Mouse (Mus musculus): ENCODE measurements at regions not wholly inside any gene's neighbourhood (a gene's known extent, or its start where the extent isn't known, plus 50 kb on each side); places are given as distances from the start of the nearest gene placed in this dataset.

GRCm38 (mm10) chr2:77337786-77338406 lies 57.5 kb upstream of the Sestd1 start:
- DNase-seq (ENCODE audit: low read depth, low spot score), result no peak
- Histone ChIP-seq H3K4me3 (ENCODE audit: control insufficient read depth in 1 of 2, insufficient read depth in 1 of 2, low read depth in 2 of 2, low read length in 2 of 2) (no peak overlapping the region), H3K27me3 (ENCODE audit: control insufficient read depth in 1 of 2, insufficient read depth in 2 of 2, low read length in 2 of 2) (no peaks in the 10 kb centered on the region), H3K4me1 (ENCODE audit: control insufficient read depth in 1 of 2, insufficient read depth in 2 of 2, low read length in 2 of 2) (no peaks in the 10 kb centered on the region), H3K9me3 (replicated peaks; ENCODE audit: insufficient read depth, low read length) (no peaks in the 10 kb centered on the region), H3K27ac (ENCODE audit: control insufficient read depth, low read depth, low read length) (no peak overlapping the region), H3K79me2 (ENCODE audit: control insufficient read depth, insufficient read depth, low read length, poor library complexity) (no peaks in the 10 kb centered on the region), H3K36me3 (ENCODE audit: control insufficient read depth in 1 of 2, insufficient read depth in 2 of 2, low read length in 2 of 2) (no peaks in the 10 kb centered on the region), H3K9ac (ENCODE audit: control insufficient read depth, low read depth, low read length, poor library complexity, severe bottlenecking) (no peak overlapping the region)
- TF ChIP-seq MYB (IDR thresholded peaks at IDR 0.05; ENCODE audit: low read depth, low read length) (no peak), TCF12 (IDR thresholded peaks at IDR 0.05; ENCODE audit: low read depth, low read length) (no peak), TBP (IDR thresholded peaks at IDR 0.05; ENCODE audit: low read depth, low read length) (no peak), POLR2AphosphoS2 (IDR thresholded peaks at IDR 0.05; ENCODE audit: low read length) (no peak), CTCF (IDR thresholded peaks at IDR 0.05 in 2 of 3, conservative IDR thresholded peaks at IDR 0.05 in 1 of 3; ENCODE audit: control insufficient read depth in 1 of 3, insufficient read depth in 1 of 3, low read depth in 2 of 3, low read length in 3 of 3, poor library complexity in 1 of 3, severe bottlenecking in 1 of 3) (no peak), ZMIZ1 (IDR thresholded peaks at IDR 0.05; ENCODE audit: low read depth, low read length) (no peak), ZC3H11A (IDR thresholded peaks at IDR 0.05; ENCODE audit: low read depth, low read length) (no peak), SIN3A (IDR thresholded peaks at IDR 0.05; ENCODE audit: low read length) (no peak), POLR2A (IDR thresholded peaks at IDR 0.05; ENCODE audit: control insufficient read depth in 1 of 2, insufficient read depth in 1 of 2, low read depth in 1 of 2, low read length in 2 of 2, poor library complexity in 1 of 2) (no peak), ELF1 (IDR thresholded peaks at IDR 0.05; ENCODE audit: low read depth, low read length) (no peak), MAFK (IDR thresholded peaks at IDR 0.05; ENCODE audit: borderline replicate concordance, low read depth, low read length) (no peak), ZNF384 (IDR thresholded peaks at IDR 0.05; ENCODE audit: low read depth, low read length) (no peak), CHD2 (IDR thresholded peaks at IDR 0.05; ENCODE audit: low read length) (no peak), E2F4 (IDR thresholded peaks at IDR 0.05; ENCODE audit: borderline replicate concordance, low read depth, low read length) (no peak), MXI1 (IDR thresholded peaks at IDR 0.05; ENCODE audit: low read depth, low read length) (no peak)

DNA sequence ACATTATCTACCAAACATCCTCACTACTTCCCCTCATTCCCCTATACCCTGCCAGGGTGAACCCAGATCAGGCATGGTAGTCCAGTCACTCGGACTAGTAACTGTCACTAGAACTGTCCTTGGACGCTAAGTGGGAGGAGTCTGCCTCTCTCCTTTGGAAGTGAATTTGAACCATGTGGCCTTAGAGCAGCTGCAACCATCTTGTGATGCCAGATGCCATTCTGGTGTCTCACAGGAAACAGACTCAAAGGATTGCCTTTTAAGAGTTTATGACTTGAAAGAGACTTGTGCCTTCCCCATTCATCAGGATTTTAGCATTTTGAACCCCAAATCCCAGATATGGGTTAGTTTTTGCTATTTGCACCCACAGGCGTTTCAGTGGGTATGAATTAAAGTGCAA lies 56.9 kb upstream of the Sestd1 start:
- no peaks in the 10 kb centered on the region for H3K4me1 ChIP-seq (ENCODE audit: control insufficient read depth in 1 of 2, insufficient read depth in 2 of 2, low read length in 2 of 2)
- H3K27ac ChIP-seq (ENCODE audit: control insufficient read depth, low read depth, low read length), result no peak overlapping the region
- no peak for DNase-seq (ENCODE audit: low read depth, low spot score)
- TF ChIP-seq BHLHE40 (IDR thresholded peaks at IDR 0.05; ENCODE audit: borderline replicate concordance, low read depth, low read length) (no peak), CHD2 (IDR thresholded peaks at IDR 0.05; ENCODE audit: low read length) (no peak), POLR2A (IDR thresholded peaks at IDR 0.05; ENCODE audit: control insufficient read depth in 1 of 2, insufficient read depth in 1 of 2, low read depth in 1 of 2, low read length in 2 of 2, poor library complexity in 1 of 2) (no peak), ETS1 (IDR thresholded peaks at IDR 0.05; ENCODE audit: low read depth, low read length) (no peak), MAZ (IDR thresholded peaks at IDR 0.05; ENCODE audit: low read depth, low read length) (no peak), RCOR1 (IDR thresholded peaks at IDR 0.05; ENCODE audit: low read depth, low read length) (no peak), SMC3 (IDR thresholded peaks at IDR 0.05; ENCODE audit: low read depth, low read length) (no peak), MYB (IDR thresholded peaks at IDR 0.05; ENCODE audit: low read depth, low read length) (no peak), ZC3H11A (IDR thresholded peaks at IDR 0.05; ENCODE audit: low read depth, low read length) (no peak), USF2 (IDR thresholded peaks at IDR 0.05; ENCODE audit: borderline replicate concordance in 1 of 2, insufficient read depth in 1 of 2, low read depth in 1 of 2, low read length in 2 of 2) (no peak)
- H3K4me3 ChIP-seq (ENCODE audit: control insufficient read depth in 1 of 2, insufficient read depth in 1 of 2, low read depth in 2 of 2, low read length in 2 of 2), result no peak overlapping the region
- H3K79me2 ChIP-seq (ENCODE audit: control insufficient read depth, insufficient read depth, low read length, poor library complexity), result no peaks in the 10 kb centered on the region
- H3K36me3 ChIP-seq (ENCODE audit: control insufficient read depth in 1 of 2, insufficient read depth in 2 of 2, low read length in 2 of 2), result no peaks in the 10 kb centered on the region
- no peaks in the 10 kb centered on the region for H3K27me3 ChIP-seq (ENCODE audit: control insufficient read depth in 1 of 2, insufficient read depth in 2 of 2, low read length in 2 of 2)
- H3K9ac ChIP-seq (ENCODE audit: control insufficient read depth, low read depth, low read length, poor library complexity, severe bottlenecking), result no peak overlapping the region
- H3K9me3 ChIP-seq (replicated peaks; ENCODE audit: insufficient read depth, low read length), result no peaks in the 10 kb centered on the region
